11 mouse cellular contexts compared by ENCODE assay signal in genomic region chr11:20357684-20358447, GRCm38 (mm10). TPM values are rescaled to one million over a fixed set of nuclear protein-coding genes. Genes with fewer than 3 reads are reported as not detected.
DNase-seq lines count a peak whose midpoint lies in the region; ATAC-seq and TF ChIP-seq lines count a peak whose summit lies in the region.
"Had no signal": no experiment of that assay in that cellular context is flagged by ENCODE, and none has a peak within 500 bp of the region (broad histone marks: within the 10 kb centered on the region; RNA-seq: fewer than 3 reads in every experiment).

No protein-coding gene starts in this region.

- no peak overlapping the region for H3K9ac ChIP-seq in midbrain, embryonic 14.5 days (replicated peaks; ENCODE audit: low read length)
- no peak overlapping the region for H3K9ac ChIP-seq in midbrain, embryonic 15.5 days

- 57% methylated on average over 9 of the region's 9 CpGs for WGBS in midbrain, embryonic 14.5 days
- 52% methylated on average over 9 of the region's 9 CpGs for WGBS in midbrain, embryonic 15.5 days
- WGBS in cerebellum, adult 2 months, result 65% methylated on average over 9 of the region's 9 CpGs

- H3K36me3 ChIP-seq in midbrain, embryonic 14.5 days (ENCODE audit: control insufficient read depth, insufficient read depth, low read length), result no peaks in the 10 kb centered on the region
- H3K36me3 ChIP-seq in midbrain, embryonic 15.5 days (replicated peaks), result no peaks in the 10 kb centered on the region

- no peak overlapping the region for H3K4me3 ChIP-seq in midbrain, embryonic 14.5 days (replicated peaks; ENCODE audit: low read depth, low read length)
- H3K4me3 ChIP-seq in midbrain, embryonic 15.5 days, result no peak overlapping the region
- no peak overlapping the region for H3K4me3 ChIP-seq in cerebellum, adult 2 months (replicated peaks; ENCODE audit: insufficient read depth, low read depth, low read length)

- peak; percentile 24 for DNase-seq in embryo, embryonic 10 days (ENCODE audit: low spot score)
- no peak for DNase-seq in embryo, embryonic 9.5 days (ENCODE audit: extremely low spot score)
- DNase-seq in midbrain, embryonic 14.5 days, result peak; percentile 21
- DNase-seq in kidney, postnatal 25 days, result peak; percentile 4 to 51
- DNase-seq in cerebellum, postnatal 4 days (ENCODE audit: low spot score in 2 of 2), result no peak
- no peak for DNase-seq in layer of hippocampus, adult 8-10 months (ENCODE audit: low spot score in 2 of 2)
- DNase-seq in cerebellum, adult 2 months, result no peak
- DNase-seq: heart, postnatal 14 days; thymus, postnatal 4 days had no signal

- H3K27ac ChIP-seq in midbrain, embryonic 14.5 days (replicated peaks; ENCODE audit: low read depth, low read length), result no peak overlapping the region
- H3K27ac ChIP-seq in midbrain, embryonic 15.5 days, result no peak overlapping the region
- H3K27ac ChIP-seq in cerebellum, adult 2 months (ENCODE audit: insufficient read depth, low read length), result no peak overlapping the region

- no peak for TF ChIP-seq CTCF in cerebellum, adult 2 months (IDR thresholded peaks at IDR 0.05; ENCODE audit: borderline replicate concordance, insufficient read depth, low read depth, low read length)

- no peak for ATAC-seq in midbrain, embryonic 14.5 days (ENCODE audit: low FRiP score, low TSS enrichment)
- ATAC-seq in midbrain, embryonic 15.5 days (replicated peaks), result no peak

- no peak overlapping the region for H3K4me2 ChIP-seq in midbrain, embryonic 14.5 days (ENCODE audit: low read length)
- no peak overlapping the region for H3K4me2 ChIP-seq in midbrain, embryonic 15.5 days
- H3K4me2 ChIP-seq: liver, embryonic 11.5 days had no signal

- H3K4me1 ChIP-seq in midbrain, embryonic 14.5 days (ENCODE audit: control insufficient read depth, insufficient read depth, low read length), result no peaks in the 10 kb centered on the region
- no peaks in the 10 kb centered on the region for H3K4me1 ChIP-seq in midbrain, embryonic 15.5 days
- no peaks in the 10 kb centered on the region for H3K4me1 ChIP-seq in cerebellum, adult 2 months (ENCODE audit: control insufficient read depth, insufficient read depth, low read length)

- H3K9me3 ChIP-seq in midbrain, embryonic 14.5 days (ENCODE audit: control insufficient read depth, low read length), result no peaks in the 10 kb centered on the region
- no peaks in the 10 kb centered on the region for H3K9me3 ChIP-seq in midbrain, embryonic 15.5 days

- no peaks in the 10 kb centered on the region for H3K27me3 ChIP-seq in midbrain, embryonic 14.5 days (ENCODE audit: control insufficient read depth, insufficient read depth, low read length)
- no peaks in the 10 kb centered on the region for H3K27me3 ChIP-seq in midbrain, embryonic 15.5 days (replicated peaks)
- no peaks in the 10 kb centered on the region for H3K27me3 ChIP-seq in cerebellum, adult 2 months (ENCODE audit: control insufficient read depth, insufficient read depth, low read length)

- no peak for TF ChIP-seq POLR2A in cerebellum, adult 2 months (IDR thresholded peaks at IDR 0.05; ENCODE audit: borderline replicate concordance, insufficient read depth, low read length)

RNA-seq across cellular contexts. Expression of gene Slc1a4, which starts 25.4 kb away (rescaled TPM):
- polyA plus RNA-seq in midbrain, embryonic 14.5 days (2014; fragmentation: Nextera tagmentation; extraction: Ambion mirVana), result 37.6 and 55.6 TPM in 2 replicates
- 60.0 and 61.7 TPM in 2 replicates for polyA plus RNA-seq in midbrain, embryonic 15.5 days (2015; fragmentation: Nextera tagmentation; extraction: Ambion mirVana)
- total RNA-seq in layer of hippocampus, adult 8-10 months (2022), result 10 to 100 TPM; 40.0 to 54.8 (median 43.8) TPM
- polyA plus RNA-seq in cerebellum, adult 2 months (2012; rRNA removed), result 15.9 and 18.6 TPM in 2 replicates

Comparison
In these comparisons a context has a peak if more than half of its experiments do, and no peak if none do; other contexts are left out.
1. DNase-seq: peak in embryo, embryonic 10 days (single experiment), midbrain, embryonic 14.5 days (single experiment) and kidney, postnatal 25 days (2 of 2); none in embryo, embryonic 9.5 days (single experiment), cerebellum, postnatal 4 days (0 of 2), layer of hippocampus, adult 8-10 months (0 of 2) and cerebellum, adult 2 months (0 of 2).